Mouse (Mus musculus) bone marrow macrophage, adult 2 months (primary cell): ENCODE data around the gene Samd10.

Experiments used
- CTCF ChIP-seq: IDR thresholded peaks from 2 replicates; pipeline ENCODE4 v1.5.1; 2012; ENCODE audit warnings: low read depth, mild to moderate bottlenecking, low read length, moderate library complexity
- POLR2A ChIP-seq: IDR thresholded peaks from 2 replicates; pipeline ENCODE4 v1.6.1; 2012; ENCODE audit warnings: mild to moderate bottlenecking, low read depth, low read length, borderline replicate concordance

DNA sequence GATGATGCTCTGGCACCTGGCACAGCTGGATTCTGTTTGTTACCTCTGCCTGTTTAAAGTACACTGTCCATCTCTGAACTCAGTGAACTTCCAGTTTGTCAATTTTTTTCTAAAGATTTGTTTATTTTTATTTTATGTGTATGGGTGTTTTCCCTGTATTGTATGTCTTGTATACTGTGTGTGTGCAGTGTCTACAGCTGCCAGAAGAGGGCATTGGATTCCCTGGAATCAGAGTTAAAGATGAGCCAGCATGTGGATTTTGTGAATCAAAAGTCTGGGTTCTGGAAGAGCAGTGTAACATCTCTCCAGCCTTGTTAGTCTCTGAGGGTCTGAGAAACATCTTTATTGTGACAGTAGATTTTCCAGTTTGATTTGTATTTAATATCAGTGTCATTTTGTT lies 24.4 kb upstream of the Samd10 start:
- TF ChIP-seq CTCF, result no peak
- no peak for TF ChIP-seq POLR2A
